Mouse (Mus musculus): ENCODE results near the gene Kcnk3.

DNA sequence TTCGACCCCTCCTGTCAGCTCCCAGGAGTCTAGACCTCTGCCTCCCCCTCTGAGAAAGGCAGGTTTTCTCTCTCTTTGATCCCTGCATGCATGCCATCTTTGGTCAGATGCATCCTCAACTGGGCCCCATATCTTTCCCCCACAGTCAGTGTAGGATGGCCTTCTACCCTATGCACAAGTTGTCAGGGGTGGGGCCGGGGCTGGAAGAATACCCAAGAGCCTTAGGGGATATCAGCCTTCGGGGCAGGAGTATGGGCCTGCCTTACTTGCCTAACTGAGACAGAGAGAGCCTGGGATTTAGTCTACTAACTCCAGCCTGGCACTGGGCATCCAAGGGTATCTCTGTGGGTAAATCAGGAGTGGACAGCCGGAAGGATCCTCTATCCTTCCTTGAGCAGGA, 16.0 kb downstream of the Kcnk3 start:
- TF ChIP-seq CTCF (IDR thresholded peaks at IDR 0.05; ENCODE audit: low read depth) (no peak), EP300 (optimal IDR thresholded peaks at IDR 0.05) (no peak)

Data from stomach, postnatal 0 days (tissue).